Mouse (Mus musculus) ovary, postnatal 36 days (tissue): ENCODE results near the gene Tspan31.
"Not testable (repeated sequence)": the region's sequence is repeated elsewhere in the genome, so short reads cannot be mapped to it uniquely, and the experiment has no call there.

Experiments
- DNase-seq: peaks from one replicate; pipeline ENCODE4 v3.0.0; 2022; ENCODE audit warnings: low spot score, mixed read lengths

The Tspan31 gene

GRCm38 (mm10) chr10:127083915-127084306 is 13.8 kb upstream of the Tspan31 start:
- DNase-seq = no peak

- no peak for DNase-seq
Observed at GRCm38 (mm10) chr10:127083292-127083914, 13.3 kb upstream of the Tspan31 start.

GRCm38 (mm10) chr10:127081996-127082620 is 12.0 kb upstream of the Tspan31 start:
- no peak for DNase-seq

- no peak for DNase-seq
Observed at GRCm38 (mm10) chr10:127080901-127081780, 11.1 kb upstream of the Tspan31 start.

- DNase-seq = no peak
Observed at GRCm38 (mm10) chr10:127079665-127080391, 9.8 kb upstream of the Tspan31 start.

- DNase-seq = no peak
Observed at GRCm38 (mm10) chr10:127078677-127079575, 8.9 kb upstream of the Tspan31 start.

GRCm38 (mm10) chr10:127078001-127078676 is 8.1 kb upstream of the Tspan31 start:
- DNase-seq = no peak

GRCm38 (mm10) chr10:127077515-127077914 is 7.5 kb upstream of the Tspan31 start:
- no peak for DNase-seq

- no peak for DNase-seq
Observed at GRCm38 (mm10) chr10:127076082-127076481, 6.0 kb upstream of the Tspan31 start.

- no peak for DNase-seq
Observed at GRCm38 (mm10) chr10:127075651-127076050, 5.6 kb upstream of the Tspan31 start.

GRCm38 (mm10) chr10:127075080-127075479 is 5.0 kb upstream of the Tspan31 start, which contains the start of gene Agap2:
Gene Agap2 (plus strand): TSS chr10:127075284.
- DNase-seq = no peak

GRCm38 (mm10) chr10:127073981-127074380 is 3.9 kb upstream of the Tspan31 start:
- no peak for DNase-seq

- DNase-seq = not testable (repeated sequence)
Observed at GRCm38 (mm10) chr10:127072969-127073368, 2.9 kb upstream of the Tspan31 start.

- DNase-seq = not testable (repeated sequence)
Observed at GRCm38 (mm10) chr10:127072270-127072669, 2.2 kb upstream of the Tspan31 start.

GRCm38 (mm10) chr10:127071203-127071602 is 1.1 kb upstream of the Tspan31 start:
- no peak for DNase-seq

GRCm38 (mm10) chr10:127069281-127070189 is 529 bp downstream of the Tspan31 start:
- no peak for DNase-seq

- no peak for DNase-seq
Observed at GRCm38 (mm10) chr10:127068360-127069038, 1.6 kb downstream of the Tspan31 start.

- DNase-seq = no peak
Observed at GRCm38 (mm10) chr10:127066519-127067018, 3.5 kb downstream of the Tspan31 start.

GRCm38 (mm10) chr10:127065981-127066380 is 4.1 kb downstream of the Tspan31 start:
- no peak for DNase-seq
